Mouse (Mus musculus): Measurements from ENCODE around the gene Ythdf2. TPM values are rescaled to one million over a fixed set of nuclear protein-coding genes. Genes with fewer than 3 reads are reported as not detected.

The Ythdf2 gene
- total and polyA plus RNA-seq, 3 experiments = 80.4 to 979 (median 103) TPM

DNA sequence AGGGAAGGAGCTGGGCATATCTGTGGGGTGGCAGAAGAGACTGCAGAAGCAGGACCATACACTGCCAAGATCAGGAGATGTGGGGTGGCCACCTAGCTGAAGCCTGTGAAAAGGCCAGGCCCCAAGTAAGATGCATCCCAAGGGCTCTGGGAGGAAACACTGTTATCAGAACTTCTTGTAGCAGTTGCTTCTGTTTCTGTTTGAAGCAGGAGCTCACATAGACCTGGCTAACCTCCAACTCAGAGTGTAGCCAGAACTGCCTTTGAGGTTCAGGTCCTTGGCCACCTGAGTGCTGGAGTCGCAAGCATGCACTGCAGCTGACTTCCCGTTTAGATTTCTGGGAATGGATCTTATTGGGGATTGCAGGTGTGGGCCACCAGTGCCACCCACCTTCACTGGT is 5.7 kb upstream of the Ythdf2 start:
- H3K27ac ChIP-seq (ENCODE audit: control insufficient read depth, low read depth, low read length) = peak overlapping the region; percentile 66
- TF ChIP-seq JUND (IDR thresholded peaks at IDR 0.05; ENCODE audit: low read depth, low read length) (peak; percentile 48; the same call in 1 of the 2 replicates), NELFE (IDR thresholded peaks at IDR 0.05; ENCODE audit: low read depth, low read length) (no peak), SIN3A (IDR thresholded peaks at IDR 0.05; ENCODE audit: low read length) (peak; percentile 66), GATA1 (IDR thresholded peaks at IDR 0.05; ENCODE audit: low read depth, low read length) (peak; percentile 38; the same call in 1 of the 2 replicates), CHD1 (IDR thresholded peaks at IDR 0.05; ENCODE audit: low read depth, low read length) (no peak), ZNF384 (IDR thresholded peaks at IDR 0.05; ENCODE audit: low read depth, low read length) (no peak; the same call in 1 of the 2 replicates), MAZ (IDR thresholded peaks at IDR 0.05; ENCODE audit: low read depth, low read length) (no peak), BHLHE40 (IDR thresholded peaks at IDR 0.05; ENCODE audit: borderline replicate concordance, low read depth, low read length) (peak; percentile 31; the same call in 1 of the 2 replicates), TAL1 (IDR thresholded peaks at IDR 0.05; ENCODE audit: low read length) (peak; percentile 46), RAD21 (IDR thresholded peaks at IDR 0.05; ENCODE audit: low read depth, low read length) (no peak), MYC (IDR thresholded peaks at IDR 0.05; ENCODE audit: low read depth, low read length) (peak; percentile 58; the same call in 1 of the 2 replicates), TBP (IDR thresholded peaks at IDR 0.05; ENCODE audit: low read depth, low read length) (peak; percentile 58), CHD2 (IDR thresholded peaks at IDR 0.05; ENCODE audit: low read length) (no peak), EP300 (IDR thresholded peaks at IDR 0.05; ENCODE audit: low read depth in 1 of 2, low read length in 2 of 2) (peak; percentile 57 to 63; a peak in 3 of 4 replicates), ELF1 (IDR thresholded peaks at IDR 0.05; ENCODE audit: low read depth, low read length) (no peak), GABPA (IDR thresholded peaks at IDR 0.05; ENCODE audit: low read depth, low read length) (no peak), MYB (IDR thresholded peaks at IDR 0.05; ENCODE audit: low read depth, low read length) (peak; percentile 28; the same call in 1 of the 2 replicates), MAX (IDR thresholded peaks at IDR 0.05; ENCODE audit: low read length) (peak; percentile 48; the same call in 1 of the 2 replicates), MXI1 (IDR thresholded peaks at IDR 0.05; ENCODE audit: low read depth, low read length) (0 out of 2 replicates have a peak, but pooled peaks have one; percentile 49), SMC3 (IDR thresholded peaks at IDR 0.05; ENCODE audit: low read depth, low read length) (no peak), ETS1 (IDR thresholded peaks at IDR 0.05; ENCODE audit: low read depth, low read length) (peak; percentile 67), HCFC1 (IDR thresholded peaks at IDR 0.05; ENCODE audit: low read depth, low read length) (no peak), TCF12 (IDR thresholded peaks at IDR 0.05; ENCODE audit: low read depth, low read length) (peak; percentile 28; the same call in 1 of the 2 replicates), ZC3H11A (IDR thresholded peaks at IDR 0.05; ENCODE audit: low read depth, low read length) (no peak), RCOR1 (IDR thresholded peaks at IDR 0.05; ENCODE audit: low read depth, low read length) (0 out of 2 replicates have a peak, but pooled peaks have one; percentile 20), NRF1 (IDR thresholded peaks at IDR 0.05; ENCODE audit: insufficient read depth, low read depth, low read length, poor library complexity, severe bottlenecking) (no peak), POLR2AphosphoS5 (IDR thresholded peaks at IDR 0.05; ENCODE audit: borderline replicate concordance, low read depth, low read length) (no peak)

More for the DNA sequence above, 5.7 kb upstream of the Ythdf2 start:
- Histone ChIP-seq H3K36me3 (ENCODE audit: control insufficient read depth in 1 of 2, insufficient read depth in 2 of 2, low read length in 2 of 2) (peaks cover 0 to 43% of the 10 kb centered on the region in 2 experiments; a peak in 2 of 4 replicates), H3K4me3 (ENCODE audit: control insufficient read depth in 1 of 2, insufficient read depth in 1 of 2, low read depth in 2 of 2, low read length in 2 of 2) (no peak overlapping the region), H3K27me3 (ENCODE audit: control insufficient read depth in 1 of 2, insufficient read depth in 2 of 2, low read length in 2 of 2) (no peaks in the 10 kb centered on the region), H3K9me3 (replicated peaks; ENCODE audit: insufficient read depth, low read length) (no peaks in the 10 kb centered on the region), H3K4me1 (ENCODE audit: control insufficient read depth in 1 of 2, insufficient read depth in 2 of 2, low read length in 2 of 2) (peaks cover 29 to 41% of the 10 kb centered on the region in 2 experiments), H3K9ac (ENCODE audit: control insufficient read depth, low read depth, low read length, poor library complexity, severe bottlenecking) (no peak overlapping the region), H3K79me2 (ENCODE audit: control insufficient read depth, insufficient read depth, low read length, poor library complexity) (no peaks in the 10 kb centered on the region)
- peak; percentile 87 for DNase-seq (ENCODE audit: low read depth, low spot score)

All from MEL (cell line).